Mouse (Mus musculus) kidney, adult 2 months (tissue): ENCODE measurements at regions not wholly inside any gene's neighbourhood (a gene's known extent, or its start where the extent isn't known, plus 50 kb on each side); places are given as distances from the start of the nearest gene placed in this dataset.

Source experiments
- CTCF ChIP-seq: fragments of 200-500 bp; conservative IDR thresholded peaks from 2 replicates; pipeline ENCODE4 v1.5.1; 2011; ENCODE audit warnings: low read depth, mild to moderate bottlenecking, control low read depth, low read length, moderate library complexity, mixed read lengths; ENCODE audit not compliant: insufficient read depth, insufficient read length
- POLR2A ChIP-seq: fragments of 200-500 bp; IDR thresholded peaks from one replicate; pipeline ENCODE4 v1.6.1; 2011; ENCODE audit warnings: low read depth, low read length, control low read depth

GRCm38 (mm10) chr10:43791525-43792021 is 110.0 kb downstream of the Qrsl1 start:
- no peak for TF ChIP-seq POLR2A
- TF ChIP-seq CTCF: no peak
